In genomic region chr6:123175549-123175948, GRCm38 (mm10) we compare ENCODE assay signal across 26 mouse cellular contexts. TPM values are rescaled to one million over a fixed set of nuclear protein-coding genes. Genes with fewer than 3 reads are reported as not detected.
DNase-seq lines count a peak whose midpoint lies in the region; ATAC-seq and TF ChIP-seq lines count a peak whose summit lies in the region.
"Had no signal": no experiment of that assay in that cellular context is flagged by ENCODE, and none has a peak within 500 bp of the region (broad histone marks: within the 10 kb centered on the region; RNA-seq: fewer than 3 reads in every experiment).

No protein-coding gene starts in this region.

- H3K9me3 ChIP-seq in lung, postnatal 0 days (ENCODE audit: low read length) = no peaks in the 10 kb centered on the region
- H3K9me3 ChIP-seq in hindbrain, embryonic 10.5 days = no peaks in the 10 kb centered on the region
- H3K9me3 ChIP-seq: embryonic facial prominence, embryonic 12.5 days; forebrain, embryonic 15.5 days had no signal

- 60% methylated on average over 1 of the region's 1 CpGs for WGBS in lung, postnatal 0 days
- 61% methylated on average over 1 of the region's 1 CpGs for WGBS in macrophage (ENCODE audit: missing documents)
- WGBS in hindbrain, embryonic 10.5 days = 93% methylated on average over 1 of the region's 1 CpGs

- H3K79me2 ChIP-seq in macrophage (ENCODE audit: inconsistent target) = no peaks in the 10 kb centered on the region

- TF ChIP-seq CTCF in lung, postnatal 0 days (IDR thresholded peaks at IDR 0.05) = no peak

- H3K9ac ChIP-seq in lung, postnatal 0 days (replicated peaks; ENCODE audit: low read depth) = no peak overlapping the region
- H3K9ac ChIP-seq: embryonic facial prominence, embryonic 12.5 days; forebrain, embryonic 15.5 days; heart, embryonic 13.5 days; hindbrain, embryonic 14.5 days had no signal

- no peak overlapping the region for H3K4me3 ChIP-seq in lung, postnatal 0 days (ENCODE audit: low read depth, low read length)
- H3K4me3 ChIP-seq in macrophage (ENCODE audit: inconsistent target) = no peak overlapping the region
- H3K4me3 ChIP-seq in hindbrain, embryonic 10.5 days = no peak overlapping the region
- H3K4me3 ChIP-seq: embryonic facial prominence, embryonic 12.5 days; forebrain, embryonic 15.5 days; heart, embryonic 13.5 days had no signal

- no peak overlapping the region for H3K27ac ChIP-seq in lung, postnatal 0 days (ENCODE audit: low read length)
- H3K27ac ChIP-seq in macrophage = peak overlapping the region; percentile 24; the same call in 1 of the 2 replicates
- no peak overlapping the region for H3K27ac ChIP-seq in hindbrain, embryonic 10.5 days
- H3K27ac ChIP-seq: embryonic facial prominence, embryonic 12.5 days; forebrain, embryonic 15.5 days; heart, embryonic 13.5 days; hindbrain, embryonic 14.5 days had no signal

- intact Hi-C loops in heart, postnatal 25 days (cut with DNase I) = no loop called here
- intact Hi-C loops in left cerebral cortex, postnatal 10 days (cut with DNase I) = no loop called here

- H3K36me3 ChIP-seq in lung, postnatal 0 days (ENCODE audit: insufficient read depth, low read length) = no peaks in the 10 kb centered on the region
- H3K36me3 ChIP-seq in macrophage (ENCODE audit: inconsistent target) = no peaks in the 10 kb centered on the region
- no peaks in the 10 kb centered on the region for H3K36me3 ChIP-seq in hindbrain, embryonic 10.5 days
- H3K36me3 ChIP-seq: embryonic facial prominence, embryonic 12.5 days; forebrain, embryonic 15.5 days; heart, embryonic 13.5 days had no signal

- no peak for TF ChIP-seq EP300 in lung, postnatal 0 days (IDR thresholded peaks at IDR 0.05)

- H3K4me1 ChIP-seq in lung, postnatal 0 days (ENCODE audit: insufficient read depth, low read depth, low read length) = no peaks in the 10 kb centered on the region
- no peaks in the 10 kb centered on the region for H3K4me1 ChIP-seq in hindbrain, embryonic 10.5 days (replicated peaks)
- H3K4me1 ChIP-seq: embryonic facial prominence, embryonic 12.5 days; forebrain, embryonic 15.5 days; heart, embryonic 13.5 days had no signal

- no peaks in the 10 kb centered on the region for H3K27me3 ChIP-seq in lung, postnatal 0 days (replicated peaks; ENCODE audit: insufficient read depth, low read length)
- no peaks in the 10 kb centered on the region for H3K27me3 ChIP-seq in hindbrain, embryonic 10.5 days (ENCODE audit: insufficient read depth, poor library complexity, severe bottlenecking)
- H3K27me3 ChIP-seq: CH12.LX; embryonic facial prominence, embryonic 12.5 days; forebrain, embryonic 15.5 days; heart, embryonic 13.5 days; Patski had no signal

- no peak for ATAC-seq in lung, postnatal 0 days
- ATAC-seq: forebrain, embryonic 15.5 days; Patski had no signal

- DNase-seq in heart, adult 8-10 months (ENCODE audit: low spot score) = peak; percentile 11
- no peak for DNase-seq in heart, postnatal 25 days (ENCODE audit: low spot score)
- DNase-seq in lung, postnatal 36 days = peak; percentile 33
- DNase-seq in lung, postnatal 0 days (ENCODE audit: low spot score) = no peak
- no peak for DNase-seq in hindbrain, embryonic 10.5 days (ENCODE audit: low spot score)
- no peak for DNase-seq in thymus, postnatal 4 days
- DNase-seq in left cerebral cortex, postnatal 10 days (ENCODE audit: extremely low spot score in 1 of 2, low spot score in 2 of 2) = no peak
- DNase-seq: adrenal gland, adult 8-10 months; adrenal gland, postnatal 36 days; cerebellum, adult 11 months; cerebellum, adult 8-10 months; cerebellum, postnatal 14 days; gastrocnemius, postnatal 10 days; heart, postnatal 4 days had no signal

- H3K4me2 ChIP-seq in lung, postnatal 0 days (replicated peaks; ENCODE audit: low read depth, low read length) = no peak overlapping the region
- H3K4me2 ChIP-seq: embryonic facial prominence, embryonic 12.5 days; forebrain, embryonic 15.5 days; heart, embryonic 13.5 days; hindbrain, embryonic 14.5 days had no signal

RNA-seq across cellular contexts. Expression of gene Clec4b2, which starts 2.9 kb away (rescaled TPM):
- not detected for total RNA-seq in heart, adult 8-10 months (2022)
- not detected for total RNA-seq in heart, postnatal 25 days (2021)
- polyA plus RNA-seq in lung, postnatal 0 days (2015; fragmentation: Nextera tagmentation; extraction: Ambion mirVana) = not detected in 2 replicates
- not detected for total RNA-seq in macrophage (2018; cell fraction: chromatin; rRNA removed)
- under 1 TPM in 6 of 26 experiments, not detected in 20; 0.14 to 0.30 (median 0.18) TPM for total RNA-seq in macrophage (2018; cell fraction: cytosol; rRNA removed)
- total RNA-seq in macrophage (2018; cell fraction: nucleus; rRNA removed) = not detected
- 0.22 to 0.53 TPM in 2 of 3 replicates, not detected in the other for polyA plus RNA-seq in macrophage (2018)
- polyA plus RNA-seq in hindbrain, embryonic 10.5 days (2016; fragmentation: Nextera tagmentation; extraction: Ambion mirVana) = not detected in 2 replicates
- total RNA-seq in left cerebral cortex, postnatal 10 days (2021) = not detected
- total RNA-seq: adrenal gland, postnatal 36 days; CH12.LX; gastrocnemius, postnatal 10 days; heart, postnatal 4 days had no signal
- polyA plus RNA-seq: brain, embryonic 14.5 days; cortical plate, adult 2 months; embryonic facial prominence, embryonic 12.5 days; forebrain, embryonic 11.5 days; forebrain, embryonic 15.5 days; gonadal fat pad, adult 2 months; heart, embryonic 13.5 days; heart, postnatal 0 days; hindbrain, embryonic 14.5 days; Patski had no signal

RNA-seq across cellular contexts. Expression of gene Clec4n, which starts 54.1 kb away (rescaled TPM):
- total RNA-seq in heart, adult 8-10 months (2022) = 1 to 10 TPM in 2 of 4 experiments, under 1 TPM in 2; 0.44 to 1.5 (median 0.86) TPM
- 1 to 10 TPM; 1.0 to 1.3 TPM for total RNA-seq in heart, postnatal 25 days (2021)
- polyA plus RNA-seq in lung, postnatal 0 days (2015; fragmentation: Nextera tagmentation; extraction: Ambion mirVana) = 28.0 and 31.1 TPM in 2 replicates
- total RNA-seq in macrophage (2018; cell fraction: chromatin; rRNA removed) = 100 to 1,000 TPM in 3 of 26 experiments, 10 to 100 TPM in 20, 1 to 10 TPM in 3; 4.9 to 246 (median 20.3) TPM
- 100 to 1,000 TPM in 16 of 26 experiments, 10 to 100 TPM in 10; 39.3 to 367 (median 181) TPM for total RNA-seq in macrophage (2018; cell fraction: cytosol; rRNA removed)
- 100 to 1,000 TPM in 12 of 26 experiments, 10 to 100 TPM in 14; 21.8 to 385 (median 70.8) TPM for total RNA-seq in macrophage (2018; cell fraction: nucleus; rRNA removed)
- polyA plus RNA-seq in macrophage (2018) = 241 to 528 TPM (median 280 TPM) in 3 replicates
- polyA plus RNA-seq in hindbrain, embryonic 10.5 days (2016; fragmentation: Nextera tagmentation; extraction: Ambion mirVana) = 0.18 TPM in 1 of 2 replicates, not detected in the other
- not detected for total RNA-seq in left cerebral cortex, postnatal 10 days (2021)
- total RNA-seq: CH12.LX had no signal
- polyA plus RNA-seq: Patski had no signal

Comparison
In these comparisons a context has a peak if more than half of its experiments do, and no peak if none do; other contexts are left out.
1. DNase-seq: peak in heart, adult 8-10 months (single experiment) and lung, postnatal 36 days (single experiment); none in heart, postnatal 25 days (single experiment), lung, postnatal 0 days (single experiment), hindbrain, embryonic 10.5 days (single experiment), thymus, postnatal 4 days (single experiment) and left cerebral cortex, postnatal 10 days (0 of 2).